Mouse (Mus musculus) testis, adult 2 months (tissue): Measurements from ENCODE around the gene Rep15.

Experiments
- CTCF ChIP-seq: fragments of 200-500 bp; IDR thresholded peaks from 2 replicates; pipeline ENCODE4 v1.5.1; 2012; ENCODE audit warnings: low read depth, mild to moderate bottlenecking, inconsistent platforms, low read length, moderate library complexity; ENCODE audit not compliant: control insufficient read depth, insufficient read depth, insufficient replicate concordance
- POLR2A ChIP-seq: fragments of 200-500 bp; IDR thresholded peaks from 2 replicates; pipeline ENCODE4 v1.6.1; 2012; ENCODE audit warnings: low read depth, mild to moderate bottlenecking, inconsistent platforms, low read length, moderate library complexity; ENCODE audit not compliant: control insufficient read depth

GRCm38 (mm10) chr6:147023133-147023395 is 9.3 kb upstream of the Rep15 start:
- TF ChIP-seq POLR2A (no peak), CTCF (no peak)
